Mouse (Mus musculus): ENCODE data around the gene Fzd9. TPM values are rescaled to one million over a fixed set of nuclear protein-coding genes. Genes with fewer than 3 reads are reported as not detected.
A peak's percentile ranks its signal among the peaks of the same experiment; 100 is the strongest.

The Fzd9 gene
- total RNA-seq (2017): 1.3 and 1.7 TPM in 2 replicates

DNA sequence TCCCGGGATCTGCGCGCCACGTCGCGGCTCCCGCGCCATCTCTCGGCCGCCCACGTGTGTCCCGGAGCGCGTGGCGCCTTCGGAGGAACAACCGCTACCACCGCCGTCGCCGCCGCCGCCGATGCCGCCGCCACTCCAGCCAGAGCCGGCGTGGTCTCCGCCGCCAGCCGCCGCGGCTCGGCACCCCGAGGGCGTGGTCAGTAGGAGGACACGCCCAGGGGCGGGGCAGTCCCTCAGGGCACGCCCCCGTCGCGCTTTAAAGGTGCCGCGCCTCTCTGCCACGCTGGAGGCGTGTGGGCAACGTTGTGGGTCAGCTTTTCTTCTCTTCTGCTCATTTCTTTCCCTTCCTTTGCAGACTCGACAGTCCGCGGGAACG, at the start of gene Fzd9:
Fzd9 (minus strand) TSS at position 152 of the 376 bp plus-strand sequence.
- peak; percentile 74 to 81 for ATAC-seq (replicated peaks in 1 of 2; ENCODE audit: insufficient read depth in 1 of 2, low FRiP score in 2 of 2, low TSS enrichment in 1 of 2, low read depth in 1 of 2, poor library complexity in 2 of 2, severe bottlenecking in 2 of 2)

- ATAC-seq (replicated peaks in 1 of 2; ENCODE audit: insufficient read depth in 1 of 2, low FRiP score in 2 of 2, low TSS enrichment in 1 of 2, low read depth in 1 of 2, poor library complexity in 2 of 2, severe bottlenecking in 2 of 2): no peak
These were observed 41.0 kb upstream of the Fzd9 start for GRCm38 (mm10) chr5:135292001-135292400.

DNA sequence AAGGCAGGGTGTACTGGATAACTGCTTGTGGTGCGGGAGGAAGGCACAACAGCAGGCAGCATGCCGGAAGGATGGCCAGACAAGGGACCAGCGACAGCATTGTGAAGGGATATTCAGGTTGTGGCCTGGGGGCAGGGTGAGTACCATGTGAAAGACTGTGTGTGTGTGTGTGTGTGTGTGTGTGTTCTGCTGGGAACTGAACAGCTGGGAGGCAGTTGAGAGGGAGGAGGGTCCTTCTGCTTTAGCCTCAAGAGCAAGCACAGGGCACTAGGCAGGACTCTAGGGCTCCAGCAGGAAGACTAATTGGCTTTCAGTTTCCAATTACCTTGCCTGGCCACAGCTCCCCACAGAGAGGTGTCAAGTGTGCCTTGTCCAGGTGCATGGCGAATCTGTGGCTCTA, 40.2 kb upstream of the Fzd9 start:
- no peak; a peak in 1 of 4 replicates for ATAC-seq (replicated peaks in 1 of 2; ENCODE audit: insufficient read depth in 1 of 2, low FRiP score in 2 of 2, low TSS enrichment in 1 of 2, low read depth in 1 of 2, poor library complexity in 2 of 2, severe bottlenecking in 2 of 2)

DNA sequence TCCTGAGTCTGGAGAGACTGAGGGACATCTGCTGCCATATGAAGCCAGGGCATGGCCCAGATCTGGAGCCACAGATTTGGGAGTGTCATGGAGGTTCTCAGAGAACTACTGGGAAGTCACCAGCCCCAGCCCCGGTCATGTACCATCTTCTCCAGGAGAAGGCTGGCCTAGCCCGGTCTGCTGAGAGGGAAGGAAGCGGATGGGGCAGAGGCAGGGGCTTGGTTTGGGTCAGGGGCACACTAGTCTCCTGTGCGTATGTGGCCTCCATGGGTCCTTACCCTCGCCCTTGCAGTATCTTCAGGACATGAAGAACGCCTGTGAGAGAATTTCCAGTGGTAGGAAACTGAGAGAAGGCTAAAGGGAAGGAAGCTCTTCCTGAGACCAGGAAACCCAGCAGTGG, 39.7 kb upstream of the Fzd9 start:
- no peak for ATAC-seq (replicated peaks in 1 of 2; ENCODE audit: insufficient read depth in 1 of 2, low FRiP score in 2 of 2, low TSS enrichment in 1 of 2, low read depth in 1 of 2, poor library complexity in 2 of 2, severe bottlenecking in 2 of 2)

GRCm38 (mm10) chr5:135286926-135287325, 35.9 kb upstream of the Fzd9 start:
- ATAC-seq (replicated peaks in 1 of 2; ENCODE audit: insufficient read depth in 1 of 2, low FRiP score in 2 of 2, low TSS enrichment in 1 of 2, low read depth in 1 of 2, poor library complexity in 2 of 2, severe bottlenecking in 2 of 2): no peak

GRCm38 (mm10) chr5:135286185-135286584, 35.2 kb upstream of the Fzd9 start:
- peak; percentile 81 for ATAC-seq (replicated peaks in 1 of 2; ENCODE audit: insufficient read depth in 1 of 2, low FRiP score in 2 of 2, low TSS enrichment in 1 of 2, low read depth in 1 of 2, poor library complexity in 2 of 2, severe bottlenecking in 2 of 2)

DNA sequence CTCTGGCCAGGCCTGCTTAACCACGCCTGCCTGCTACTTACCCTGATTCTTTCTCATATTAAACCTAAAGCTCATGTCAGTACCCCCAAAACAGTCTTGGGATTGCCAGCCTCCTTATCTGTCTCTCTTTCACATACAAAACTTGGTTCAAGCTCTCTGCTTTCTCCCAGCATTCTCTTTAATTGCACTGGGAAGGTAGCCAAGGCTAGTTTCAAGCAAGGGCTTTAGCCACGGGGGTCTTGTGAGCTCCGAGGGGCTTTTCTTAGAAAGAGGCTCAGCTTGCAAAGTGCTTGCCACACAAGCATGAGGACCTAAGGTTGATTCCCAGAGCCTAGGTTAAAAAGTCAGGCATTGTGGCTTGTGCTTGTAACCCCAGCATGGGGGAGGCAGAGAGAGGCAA, 34.2 kb upstream of the Fzd9 start:
- ATAC-seq (replicated peaks in 1 of 2; ENCODE audit: insufficient read depth in 1 of 2, low FRiP score in 2 of 2, low TSS enrichment in 1 of 2, low read depth in 1 of 2, poor library complexity in 2 of 2, severe bottlenecking in 2 of 2): no peak

DNA sequence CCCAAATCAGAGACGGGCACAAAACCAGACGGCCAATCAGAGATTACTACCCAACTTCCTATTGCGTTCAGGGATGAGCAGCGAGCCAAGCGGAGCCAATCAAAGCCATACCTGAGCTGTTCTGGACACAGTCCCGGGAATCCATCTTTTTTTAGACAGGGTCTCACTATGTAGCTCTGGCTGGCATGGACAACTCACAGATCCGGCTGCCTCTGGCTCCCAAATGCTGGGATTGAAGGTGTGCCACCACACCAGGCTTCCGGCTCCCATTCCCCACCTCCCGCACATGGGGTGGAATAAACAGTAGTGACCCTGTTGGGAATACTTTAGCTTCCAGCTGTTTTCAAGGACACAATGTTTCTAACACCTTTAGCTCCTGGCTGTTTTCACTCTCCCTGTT, 29.2 kb upstream of the Fzd9 start:
- no peak for ATAC-seq (replicated peaks in 1 of 2; ENCODE audit: insufficient read depth in 1 of 2, low FRiP score in 2 of 2, low TSS enrichment in 1 of 2, low read depth in 1 of 2, poor library complexity in 2 of 2, severe bottlenecking in 2 of 2)

GRCm38 (mm10) chr5:135276597-135276996, 25.6 kb upstream of the Fzd9 start:
- ATAC-seq (replicated peaks in 1 of 2; ENCODE audit: insufficient read depth in 1 of 2, low FRiP score in 2 of 2, low TSS enrichment in 1 of 2, low read depth in 1 of 2, poor library complexity in 2 of 2, severe bottlenecking in 2 of 2): no peak

DNA sequence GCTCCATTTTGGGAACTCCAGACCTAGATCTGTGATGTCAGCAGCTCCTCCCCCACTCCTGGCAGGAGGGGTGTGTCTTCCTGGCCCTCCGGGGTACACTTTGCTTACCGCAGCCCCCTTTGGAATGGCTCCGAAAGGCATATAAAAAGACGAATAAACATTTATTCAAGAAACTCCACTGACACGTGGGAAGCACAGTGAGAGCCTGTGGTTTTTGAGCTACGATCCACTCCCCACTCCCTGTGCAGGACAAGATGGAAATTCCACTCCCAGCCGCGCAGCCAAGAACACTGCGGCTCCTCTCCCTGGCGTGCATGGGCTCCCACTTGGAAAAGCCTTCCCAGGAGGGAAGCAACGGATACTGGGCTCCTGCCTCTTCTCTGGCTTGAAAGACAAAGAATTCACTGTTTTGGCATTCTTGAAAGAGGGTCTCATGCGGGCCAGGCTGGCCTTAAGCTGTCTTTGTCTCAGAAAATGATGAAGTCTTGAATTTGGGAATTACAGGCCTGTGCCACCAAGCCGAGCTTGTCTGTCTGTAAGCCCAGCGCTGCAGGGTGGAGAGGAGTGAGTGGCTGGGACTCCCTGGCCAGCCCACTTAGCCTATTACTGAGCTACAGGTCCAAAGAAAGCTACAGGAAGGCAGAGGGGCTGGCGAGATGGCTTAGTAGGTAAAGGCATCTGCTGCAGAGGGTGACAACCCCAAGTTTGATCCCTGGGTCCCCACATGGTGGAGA, 23.8 kb upstream of the Fzd9 start:
- no peak for ATAC-seq (replicated peaks in 1 of 2; ENCODE audit: insufficient read depth in 1 of 2, low FRiP score in 2 of 2, low TSS enrichment in 1 of 2, low read depth in 1 of 2, poor library complexity in 2 of 2, severe bottlenecking in 2 of 2)

DNA sequence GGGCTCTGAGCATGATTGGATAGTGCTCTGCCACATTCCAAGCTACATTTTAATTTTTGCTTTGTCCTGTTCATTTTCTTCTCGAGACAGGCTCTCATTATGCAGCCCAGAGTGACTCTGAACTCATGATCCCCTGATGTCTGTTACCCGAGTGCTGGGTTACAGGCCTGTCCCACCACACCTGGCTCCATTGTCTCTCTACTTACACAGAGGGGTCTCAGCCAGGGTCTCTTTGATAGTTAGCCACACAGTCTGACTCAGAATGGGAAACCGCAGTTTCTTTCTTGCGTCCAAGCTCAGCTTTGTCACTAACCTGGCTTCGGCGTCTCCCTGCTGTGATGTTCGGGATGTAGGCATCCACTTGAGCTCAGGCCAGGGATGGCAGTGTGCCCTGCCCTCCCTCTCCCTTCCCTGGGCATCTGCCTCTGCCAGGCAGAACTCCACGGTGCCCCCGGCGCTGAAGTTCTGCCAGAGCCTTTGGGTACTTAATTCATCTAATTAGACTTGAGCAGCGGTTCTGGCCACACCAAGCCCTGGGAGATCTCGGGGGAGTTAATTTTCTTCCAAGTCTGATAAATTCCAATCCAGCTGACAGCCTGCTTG, 20.6 kb upstream of the Fzd9 start:
- ATAC-seq (replicated peaks in 1 of 2; ENCODE audit: insufficient read depth in 1 of 2, low FRiP score in 2 of 2, low TSS enrichment in 1 of 2, low read depth in 1 of 2, poor library complexity in 2 of 2, severe bottlenecking in 2 of 2): no peak

DNA sequence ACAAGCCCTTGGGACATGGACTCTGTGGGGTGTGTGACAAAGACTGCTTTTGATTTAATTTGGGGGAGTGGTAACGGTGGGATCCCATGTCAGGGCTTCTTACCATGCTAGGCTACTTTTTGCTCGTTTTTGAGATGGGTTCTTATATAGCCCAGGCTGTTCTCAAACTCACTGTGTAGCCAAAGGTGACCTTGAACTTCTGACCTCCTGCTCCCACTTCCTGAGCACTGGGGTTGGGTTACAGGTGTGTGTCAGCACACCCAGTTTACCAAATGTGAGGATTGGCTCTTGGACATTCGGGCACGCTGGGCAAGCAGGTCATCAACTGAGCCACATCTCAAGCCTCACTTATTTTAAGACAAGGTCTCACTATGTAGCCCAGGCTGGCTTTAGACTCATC, 19.3 kb upstream of the Fzd9 start:
- ATAC-seq (replicated peaks in 1 of 2; ENCODE audit: insufficient read depth in 1 of 2, low FRiP score in 2 of 2, low TSS enrichment in 1 of 2, low read depth in 1 of 2, poor library complexity in 2 of 2, severe bottlenecking in 2 of 2): no peak

- ATAC-seq (replicated peaks in 1 of 2; ENCODE audit: insufficient read depth in 1 of 2, low FRiP score in 2 of 2, low TSS enrichment in 1 of 2, low read depth in 1 of 2, poor library complexity in 2 of 2, severe bottlenecking in 2 of 2): peak; percentile 30 to 31
These were observed 18.4 kb upstream of the Fzd9 start for GRCm38 (mm10) chr5:135269451-135269850.

- peak; percentile 91 to 93 for ATAC-seq (replicated peaks in 1 of 2; ENCODE audit: insufficient read depth in 1 of 2, low FRiP score in 2 of 2, low TSS enrichment in 1 of 2, low read depth in 1 of 2, poor library complexity in 2 of 2, severe bottlenecking in 2 of 2)
These were observed 13.5 kb upstream of the Fzd9 start for GRCm38 (mm10) chr5:135264548-135264947.

GRCm38 (mm10) chr5:135263866-135264503, 13.0 kb upstream of the Fzd9 start:
- ATAC-seq (replicated peaks in 1 of 2; ENCODE audit: insufficient read depth in 1 of 2, low FRiP score in 2 of 2, low TSS enrichment in 1 of 2, low read depth in 1 of 2, poor library complexity in 2 of 2, severe bottlenecking in 2 of 2): peak; percentile 74 to 75

DNA sequence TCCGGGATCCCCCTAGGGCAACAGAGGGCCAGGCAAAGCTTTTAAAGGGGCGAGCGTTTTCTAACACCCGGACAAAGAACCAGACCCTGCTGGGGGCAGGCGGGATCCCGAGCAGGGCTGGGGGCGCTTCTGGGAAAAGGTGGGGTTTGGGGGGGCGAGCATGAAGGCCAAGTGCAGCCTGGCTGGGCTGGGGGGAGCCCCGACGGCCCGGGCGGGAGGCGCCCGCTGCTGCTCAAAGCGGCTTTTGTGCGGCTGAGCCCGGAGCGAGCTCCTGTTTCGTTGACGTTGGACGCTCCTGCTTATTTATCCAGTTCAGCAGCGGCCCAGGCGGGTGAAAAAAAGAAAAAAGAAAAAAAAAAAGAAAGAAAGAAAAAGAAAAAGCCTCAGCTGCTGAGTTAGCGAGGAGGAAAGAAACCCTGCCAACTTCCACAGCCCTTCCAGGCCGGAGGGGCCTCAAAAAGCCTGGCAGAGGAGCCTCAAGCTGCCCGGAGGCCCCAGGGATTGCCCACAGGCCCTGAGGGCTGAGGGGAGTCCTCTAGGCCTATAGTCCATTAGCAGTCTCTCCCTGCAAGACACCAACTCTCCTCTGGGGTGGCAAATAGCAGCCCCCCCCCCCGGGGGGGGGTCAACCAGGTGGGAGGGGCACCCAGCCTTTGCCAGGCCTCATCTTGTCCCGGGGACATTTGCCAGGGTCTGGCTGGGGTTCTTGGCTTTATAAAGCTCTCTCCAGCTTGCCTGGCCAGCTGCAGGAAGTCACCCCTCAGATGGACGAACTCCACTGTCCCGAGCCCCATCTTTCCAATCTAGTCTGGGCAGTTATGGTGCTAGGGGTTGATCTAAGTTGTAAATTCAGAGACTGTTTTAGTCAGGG, 7.5 kb upstream of the Fzd9 start:
- ATAC-seq (replicated peaks in 1 of 2; ENCODE audit: insufficient read depth in 1 of 2, low FRiP score in 2 of 2, low TSS enrichment in 1 of 2, low read depth in 1 of 2, poor library complexity in 2 of 2, severe bottlenecking in 2 of 2): no peak

DNA sequence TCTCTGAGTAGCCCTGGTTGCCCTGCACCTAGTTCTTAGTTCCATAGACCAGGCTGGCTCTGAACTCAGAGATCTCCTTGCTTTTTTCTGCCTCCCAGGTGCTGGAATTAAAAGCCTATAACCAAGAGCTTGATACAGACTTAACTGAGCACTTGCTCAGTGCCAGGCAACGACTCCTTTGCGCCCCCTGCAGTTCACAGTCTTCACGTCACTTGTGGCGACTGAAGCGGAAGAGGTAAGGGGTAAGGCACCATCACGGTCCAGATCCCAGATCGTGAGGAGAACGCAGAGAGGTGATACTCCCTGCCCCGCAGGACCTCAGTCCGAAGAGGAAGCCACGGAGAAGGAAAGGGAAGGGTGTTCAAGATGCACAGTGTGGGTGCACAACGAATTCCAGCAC, 6.5 kb upstream of the Fzd9 start:
- no peak for ATAC-seq (replicated peaks in 1 of 2; ENCODE audit: insufficient read depth in 1 of 2, low FRiP score in 2 of 2, low TSS enrichment in 1 of 2, low read depth in 1 of 2, poor library complexity in 2 of 2, severe bottlenecking in 2 of 2)

- no peak for ATAC-seq (replicated peaks in 1 of 2; ENCODE audit: insufficient read depth in 1 of 2, low FRiP score in 2 of 2, low TSS enrichment in 1 of 2, low read depth in 1 of 2, poor library complexity in 2 of 2, severe bottlenecking in 2 of 2)
These were observed 5.1 kb upstream of the Fzd9 start for GRCm38 (mm10) chr5:135256166-135256565.

Data from hematopoietic stem cell, adult 5-6 weeks (primary cell).